Mouse (Mus musculus) skeletal muscle tissue, adult 2 months (tissue): ENCODE results near the gene Gckr.
"Not testable (repeated sequence)": the region's sequence is repeated elsewhere in the genome, so short reads cannot be mapped to it uniquely, and the experiment has no call there.

Experiments
- DNase-seq: peaks from one replicate; pipeline ENCODE4 v3.0.0-alpha.2; 2012; ENCODE audit warnings: low read depth, low spot score

The Gckr gene

GRCm38 (mm10) chr5:31294964-31295605 is 2.2 kb upstream of the Gckr start:
- DNase-seq: no peak

GRCm38 (mm10) chr5:31295606-31296141 is 1.6 kb upstream of the Gckr start, which contains the start of gene Fndc4:
Gene Fndc4, minus strand, starts transcription at chr5:31296080.
- no peak for DNase-seq

GRCm38 (mm10) chr5:31297981-31298380 is 738 bp downstream of the Gckr start:
- DNase-seq: no peak

- DNase-seq: no peak
Measured at GRCm38 (mm10) chr5:31298486-31298885, 1.2 kb downstream of the Gckr start.

- no peak for DNase-seq
Measured at GRCm38 (mm10) chr5:31301866-31302265, 4.6 kb downstream of the Gckr start.

- no peak for DNase-seq
Measured at GRCm38 (mm10) chr5:31303093-31303492, 5.8 kb downstream of the Gckr start.

- no peak for DNase-seq
Measured at GRCm38 (mm10) chr5:31312806-31313205, 15.6 kb downstream of the Gckr start.

- no peak for DNase-seq
Measured at GRCm38 (mm10) chr5:31322776-31323175, 25.5 kb downstream of the Gckr start.

- no peak for DNase-seq
Measured at GRCm38 (mm10) chr5:31324085-31324484, 26.8 kb downstream of the Gckr start.

- no peak for DNase-seq
Measured at GRCm38 (mm10) chr5:31326850-31327249, 29.6 kb downstream of the Gckr start.

- DNase-seq: peak; percentile 34
Measured at GRCm38 (mm10) chr5:31328255-31328654, 31.0 kb downstream of the Gckr start.

- DNase-seq: not testable (repeated sequence)
Measured at GRCm38 (mm10) chr5:31357586-31357985, 60.3 kb downstream of the Gckr start.

- no peak for DNase-seq
Measured at GRCm38 (mm10) chr5:31360955-31361354, 63.7 kb downstream of the Gckr start.
